Mouse (Mus musculus) megakaryocyte, embryonic 14.5 days (primary cell): ENCODE measurements around the gene Gm4724. TPM values are rescaled to one million over a fixed set of nuclear protein-coding genes. Genes with fewer than 3 reads are reported as not detected.
"Not testable (repeated sequence)": the region's sequence is repeated elsewhere in the genome, so short reads cannot be mapped to it uniquely, and the experiment has no call there.

Source experiments
- H3K27me3 ChIP-seq: replicated peaks from 2 replicates; pipeline ENCODE3; 2012; ENCODE audit warnings: inconsistent platforms
- H3K36me3 ChIP-seq: replicated peaks from 2 replicates; pipeline ENCODE3; 2012; ENCODE audit warnings: low read length, inconsistent platforms, mixed read lengths
- H3K4me1 ChIP-seq: 2 replicates; pipeline ENCODE4 v1.6.1; 2012; ENCODE audit warnings: inconsistent platforms
- H3K4me3 ChIP-seq: replicated peaks from 2 replicates; pipeline ENCODE3; 2012; ENCODE audit warnings: moderate library complexity, mild to moderate bottlenecking, inconsistent platforms
- H3K9me3 ChIP-seq: 2 replicates; pipeline ENCODE4 v1.6.1; 2012; ENCODE audit warnings: inconsistent platforms
- polyA plus RNA-seq: library from polyadenylated mRNA; stranded (reverse); fragments of >175 nt; gene quantifications from 2 replicates; pipeline ENCODE4 v1.2.3, GENCODE M21; 2012; ENCODE audit warnings: low replicate concordance; ENCODE audit not compliant: insufficient read depth

The Gm4724 gene
- not detected in 2 replicates for polyA plus RNA-seq

DNA sequence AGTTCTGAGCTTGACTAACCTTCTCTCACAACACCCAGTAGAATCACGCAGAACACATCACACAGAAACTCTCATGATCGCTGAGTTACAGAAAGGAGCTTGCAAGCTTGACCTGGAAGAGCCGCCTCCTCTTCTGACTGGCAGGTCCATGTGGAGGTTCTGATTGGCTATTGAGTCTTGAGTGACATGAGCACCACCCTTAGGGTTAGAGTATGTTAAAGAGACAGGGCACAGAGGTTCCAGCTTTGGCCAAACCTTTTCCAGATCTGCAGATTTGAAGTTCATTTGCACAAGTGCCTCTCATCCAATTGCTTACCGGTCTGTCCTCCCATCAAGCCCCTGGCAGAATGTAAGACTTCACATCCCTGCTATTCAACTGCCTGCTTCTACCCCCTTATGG is at the start of gene Gm4724:
Gene Gm4724, minus strand, starts transcription at position 101 of the 400 bp plus-strand sequence.
- not testable (repeated sequence) for H3K9me3 ChIP-seq, H3K27me3 ChIP-seq, H3K4me1 ChIP-seq, H3K36me3 ChIP-seq, H3K4me3 ChIP-seq

DNA sequence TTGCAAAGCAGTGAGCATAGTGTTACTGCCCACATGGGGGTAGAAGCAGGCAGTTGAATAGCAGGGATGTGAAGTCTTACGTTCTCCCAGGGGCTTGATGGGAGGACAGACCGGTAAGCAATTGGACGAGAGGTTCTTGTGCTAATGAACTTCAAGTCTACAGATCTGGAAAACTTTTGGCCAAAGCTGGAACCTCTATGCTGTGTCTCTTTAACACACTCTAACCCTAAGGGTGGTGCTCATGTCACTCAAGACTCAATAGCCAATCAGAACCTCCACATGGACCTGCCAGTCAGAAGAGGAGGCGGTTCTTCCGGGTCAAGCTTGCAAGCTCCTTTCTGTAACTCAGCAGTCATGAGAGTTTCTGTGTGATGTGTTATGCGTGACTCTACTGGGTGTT is 34.1 kb upstream of the Gm4724 start, which contains the start of gene Zfp965:
Gene Zfp965, plus strand, starts transcription at position 301 of the 400 bp plus-strand sequence.
- not testable (repeated sequence) for H3K4me1 ChIP-seq, H3K9me3 ChIP-seq, H3K27me3 ChIP-seq, H3K36me3 ChIP-seq, H3K4me3 ChIP-seq

Other genes starting within 250 kb of the Gm4724 start
- 2.0 TPM in 1 of 2 replicates, not detected in the other for gene Gm14391, start 228.9 kb downstream of the Gm4724 start, polyA plus RNA-seq
- not detected in 2 replicates for gene Gm14440, start 160.7 kb downstream of the Gm4724 start, polyA plus RNA-seq
- gene Gm4631, start 97.6 kb downstream of the Gm4724 start, polyA plus RNA-seq: 0.35 TPM in 1 of 2 replicates, not detected in the other
- gene Zfp968, start 63.4 kb downstream of the Gm4724 start, polyA plus RNA-seq: not detected in 2 replicates
- gene Zfp965, start 34.2 kb upstream of the Gm4724 start, polyA plus RNA-seq: 0.58 TPM in 1 of 2 replicates, not detected in the other
- not detected in 2 replicates for gene Gm11007, start 208.2 kb upstream of the Gm4724 start, polyA plus RNA-seq